Mouse (Mus musculus) heart, embryonic 16.5 days (tissue): Measurements from ENCODE around the gene Dnajc1. TPM values are rescaled to one million over a fixed set of nuclear protein-coding genes. Genes with fewer than 3 reads are reported as not detected.

ENCODE experiments used
- ATAC-seq: fragments of 200-750 bp; cut with Nextera tagmentation; replicated peaks from 2 replicates; pipeline ENCODE4 v1.8.0; 2017; ENCODE audit warnings: moderate number of reproducible peaks; ENCODE audit not compliant: insufficient read depth, low FRiP score; ENCODE audit errors: extremely low read depth
- H3K27ac ChIP-seq: fragments of 300-500 bp; sonication (generic); 2 replicates; pipeline ENCODE4 v1.5.1; 2014; ENCODE audit warnings: mild to moderate bottlenecking, low read length, control low read depth, moderate library complexity
- H3K27me3 ChIP-seq: fragments of 300-500 bp; sonication (generic); 2 replicates; pipeline ENCODE4 v1.6.1; 2014; ENCODE audit warnings: low read length, mixed read lengths; ENCODE audit not compliant: control insufficient read depth, insufficient read depth
- H3K36me3 ChIP-seq: fragments of 300-500 bp; sonication (generic); 2 replicates; pipeline ENCODE4 v1.6.1; 2014; ENCODE audit not compliant: control insufficient read depth, insufficient read depth
- H3K4me1 ChIP-seq: fragments of 300-500 bp; sonication (generic); 2 replicates; pipeline ENCODE4 v1.6.1; 2014; ENCODE audit warnings: low read length, mixed read lengths; ENCODE audit not compliant: control insufficient read depth, insufficient read depth
- H3K4me2 ChIP-seq: fragments of 300-500 bp; sonication (generic); 2 replicates; pipeline ENCODE4 v1.6.1; 2014; ENCODE audit warnings: low read depth, mild to moderate bottlenecking, control low read depth, low read length
- H3K4me3 ChIP-seq: fragments of 300-500 bp; sonication (generic); 2 replicates; pipeline ENCODE4 v1.5.1; 2014; ENCODE audit warnings: mild to moderate bottlenecking, control low read depth, low read length
- H3K9ac ChIP-seq: fragments of 300-500 bp; sonication (generic); 2 replicates; pipeline ENCODE4 v1.6.1; 2014; ENCODE audit warnings: low read length, control low read depth
- H3K9me3 ChIP-seq: fragments of 300-500 bp; sonication (generic); replicated peaks from 2 replicates; pipeline ENCODE4 v1.6.1; 2016; ENCODE audit warnings: low read length; ENCODE audit not compliant: control insufficient read depth
- WGBS: fragments of 180-500 bp; shearing (Covaris S2); extraction: QIAGEN DNeasy Blood & Tissue Kit; methylation state at CpG from one replicate; pipeline ENCODE4 v1.1.7; 2014; 5-methylcytosine and 5-hydroxymethylcytosine counted together
- polyA plus RNA-seq: library from polyadenylated mRNA; unstranded; fragments of >200 nt; fragmentation: Nextera tagmentation; extraction: Ambion mirVana; gene quantifications from 2 replicates; pipeline ENCODE4 v1.2.1, GENCODE M21; 2015

The Dnajc1 gene
- polyA plus RNA-seq, 1 experiment from 2014 or later: 24.8 TPM

DNA sequence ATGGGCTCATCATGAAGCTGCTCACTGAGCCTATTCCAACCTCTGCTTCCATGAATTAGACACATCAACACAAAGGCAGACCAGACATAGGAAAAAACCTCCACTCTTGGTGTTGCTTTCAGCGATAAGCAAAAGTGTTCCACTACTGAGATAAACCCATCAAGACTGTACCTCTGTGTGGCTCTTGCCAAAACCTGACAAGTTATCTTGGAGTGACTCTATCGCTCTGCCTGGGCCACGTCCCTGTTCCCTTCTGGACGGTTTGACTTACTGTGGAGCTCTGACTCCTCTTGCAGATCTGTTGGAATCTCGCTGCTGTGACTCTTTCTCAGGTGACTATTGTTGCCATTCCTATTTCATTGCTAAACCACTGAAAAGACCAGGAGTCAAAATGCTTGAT lies 157.1 kb downstream of the Dnajc1 start:
- Histone ChIP-seq H3K4me1 (peaks cover 5% of the 10 kb centered on the region), H3K27me3 (no peaks in the 10 kb centered on the region), H3K4me3 (no peak overlapping the region), H3K27ac (no peak overlapping the region), H3K9me3 (no peaks in the 10 kb centered on the region; the same call in 1 of the 2 replicates), H3K36me3 (no peaks in the 10 kb centered on the region; the same call in 1 of the 2 replicates), H3K4me2 (no peak overlapping the region), H3K9ac (no peak overlapping the region)
- WGBS: 34% methylated on average over 5 of the region's 5 CpGs
- ATAC-seq: no peak

DNA sequence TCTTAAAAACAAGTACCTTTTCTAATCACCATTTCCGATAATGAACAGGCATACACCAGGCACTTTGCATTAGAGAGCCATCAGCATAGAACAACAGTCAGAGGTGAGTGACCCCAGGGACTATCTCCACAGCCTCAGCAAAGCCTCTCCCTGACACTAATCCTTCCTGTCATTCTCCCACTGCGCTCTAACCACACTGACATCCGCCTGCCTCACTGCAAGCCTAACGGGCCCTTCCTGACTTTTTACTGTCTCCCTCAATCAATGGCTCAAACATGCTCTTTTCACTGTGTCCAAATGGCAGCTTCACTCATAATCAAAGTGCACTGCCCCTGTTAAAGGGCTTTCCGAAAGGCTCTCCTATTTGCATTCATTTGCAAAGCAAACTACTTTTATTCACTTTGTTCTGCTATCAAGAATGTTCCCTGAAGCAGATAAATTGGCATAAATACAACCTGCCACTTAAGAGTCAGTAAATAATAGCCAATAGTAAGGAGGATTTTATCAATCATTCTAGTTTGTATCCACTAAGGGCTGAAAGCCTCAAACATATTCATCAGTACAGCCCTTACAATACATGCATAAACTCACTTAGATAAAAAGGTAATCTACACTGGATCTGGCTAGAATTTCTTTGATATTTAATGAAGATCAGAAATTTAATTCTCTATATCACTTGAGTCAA lies 159.6 kb downstream of the Dnajc1 start:
- ATAC-seq: no peak
- WGBS: 38% methylated on average over 5 of the region's 5 CpGs
- peaks cover 8% of the 10 kb centered on the region for H3K4me1 ChIP-seq
- no peaks in the 10 kb centered on the region for H3K9me3 ChIP-seq
- no peaks in the 10 kb centered on the region; the same call in 1 of the 2 replicates for H3K36me3 ChIP-seq
- no peak overlapping the region for H3K4me3 ChIP-seq
- no peak overlapping the region for H3K27ac ChIP-seq
- H3K27me3 ChIP-seq: no peaks in the 10 kb centered on the region
- H3K4me2 ChIP-seq: no peak overlapping the region
- H3K9ac ChIP-seq: no peak overlapping the region

DNA sequence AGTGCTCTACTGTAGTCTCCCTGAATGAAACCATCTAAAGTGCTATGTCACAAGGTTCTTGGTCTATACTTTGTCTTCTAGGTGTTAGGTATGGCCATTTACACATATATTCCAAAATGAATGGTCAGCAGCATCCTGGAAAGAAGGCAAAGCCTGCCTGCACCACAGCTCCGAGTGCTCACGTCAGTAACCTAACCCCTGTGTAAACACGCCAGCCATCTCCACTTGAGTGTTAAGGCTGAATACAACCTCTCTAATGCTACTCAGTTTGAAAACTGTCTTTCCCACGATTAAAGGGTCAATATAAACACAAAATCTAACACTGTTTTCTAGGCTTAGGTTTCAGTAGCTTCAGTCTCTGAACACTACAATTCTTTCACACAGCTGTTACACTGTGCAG lies 161.5 kb downstream of the Dnajc1 start:
- Histone ChIP-seq H3K9ac (no peak overlapping the region), H3K9me3 (no peaks in the 10 kb centered on the region), H3K4me1 (peaks cover 8% of the 10 kb centered on the region), H3K27me3 (no peaks in the 10 kb centered on the region), H3K36me3 (no peaks in the 10 kb centered on the region; the same call in 1 of the 2 replicates), H3K27ac (no peak overlapping the region), H3K4me3 (no peak overlapping the region), H3K4me2 (no peak overlapping the region)
- no peak for ATAC-seq
- 74% methylated on average over 4 of the region's 4 CpGs for WGBS

DNA sequence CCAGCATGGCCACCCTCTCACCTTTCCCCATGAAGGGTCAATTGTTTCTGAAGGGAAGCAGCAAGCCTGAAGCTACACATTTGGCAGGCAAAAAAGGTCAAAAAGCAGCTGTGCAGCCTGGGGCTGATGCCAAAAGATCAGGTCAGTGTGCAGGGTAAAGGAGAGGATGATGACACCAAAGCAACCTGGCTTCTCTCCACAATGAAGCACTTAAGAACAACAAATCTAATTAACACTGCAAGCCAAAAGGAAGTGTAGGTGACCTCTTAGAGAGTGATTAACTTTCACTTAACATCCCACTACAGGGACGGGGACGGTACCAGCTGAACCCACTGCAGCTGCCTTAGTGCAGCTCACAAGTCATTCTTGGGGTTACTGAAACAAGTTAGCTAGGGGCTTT lies 163.4 kb downstream of the Dnajc1 start:
- WGBS: 27% methylated on average over 2 of the region's 2 CpGs
- no peaks in the 10 kb centered on the region; the same call in 1 of the 2 replicates for H3K36me3 ChIP-seq
- H3K9ac ChIP-seq: no peak overlapping the region
- H3K4me3 ChIP-seq: no peak overlapping the region
- ATAC-seq: no peak
- H3K27me3 ChIP-seq: no peaks in the 10 kb centered on the region
- no peak overlapping the region for H3K27ac ChIP-seq
- peaks cover 3% of the 10 kb centered on the region; the same call in 1 of the 2 replicates for H3K4me1 ChIP-seq
- H3K4me2 ChIP-seq: no peak overlapping the region
- H3K9me3 ChIP-seq: no peaks in the 10 kb centered on the region

DNA sequence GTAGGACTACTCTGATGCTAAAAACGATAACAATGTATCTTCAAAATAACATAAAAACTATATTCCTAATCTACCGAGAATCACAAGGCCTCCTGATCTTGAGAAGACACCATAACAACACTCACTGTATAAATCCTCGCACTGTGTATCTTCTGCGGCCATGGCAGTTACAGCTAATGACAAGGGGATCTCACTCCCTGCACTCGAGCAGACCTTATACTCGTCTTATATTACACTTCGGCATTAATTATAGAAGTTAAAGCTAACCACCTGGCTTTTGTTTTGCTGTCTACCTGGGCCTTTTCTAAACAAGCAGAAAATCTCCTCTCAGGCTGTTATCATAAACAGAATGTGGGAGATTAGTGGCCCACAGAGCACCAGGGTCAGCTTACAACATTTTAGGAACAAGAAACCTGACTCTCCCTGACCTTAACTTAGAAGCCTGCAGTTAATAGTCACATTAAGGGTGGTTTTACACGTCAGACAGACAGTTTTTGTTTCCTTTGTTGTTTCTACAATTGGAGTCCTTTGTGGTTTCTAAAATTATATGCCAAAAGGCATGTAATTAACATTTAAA lies 164.1 kb downstream of the Dnajc1 start:
- H3K4me2 ChIP-seq: no peak overlapping the region
- H3K9ac ChIP-seq: no peak overlapping the region
- H3K27me3 ChIP-seq: no peaks in the 10 kb centered on the region
- H3K36me3 ChIP-seq: no peaks in the 10 kb centered on the region; the same call in 1 of the 2 replicates
- no peak overlapping the region for H3K27ac ChIP-seq
- no peak overlapping the region for H3K4me3 ChIP-seq
- WGBS: 65% methylated on average over 8 of the region's 8 CpGs
- no peaks in the 10 kb centered on the region for H3K9me3 ChIP-seq
- H3K4me1 ChIP-seq: peaks cover 3% of the 10 kb centered on the region; the same call in 1 of the 2 replicates
- ATAC-seq: no peak

DNA sequence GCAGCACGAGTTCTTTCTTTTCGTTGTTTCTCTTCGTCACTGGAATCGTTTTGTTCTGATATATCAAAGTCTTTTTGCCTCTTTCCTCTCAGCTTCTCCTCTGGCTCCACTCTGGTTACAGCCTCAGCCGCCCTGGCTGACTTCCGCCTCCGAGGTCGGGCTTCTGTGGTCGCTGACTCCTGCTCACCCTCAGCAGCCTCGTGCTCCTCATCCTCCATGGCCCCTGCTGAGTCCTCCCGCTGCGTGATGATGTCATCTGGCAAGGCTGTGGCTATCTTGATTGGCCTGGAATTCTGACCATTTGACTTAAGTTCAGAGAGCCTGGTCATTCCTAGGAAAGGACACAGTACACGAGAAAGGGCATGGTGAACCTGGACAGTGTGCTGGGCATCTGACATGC lies 173.1 kb downstream of the Dnajc1 start:
- no peak overlapping the region for H3K9ac ChIP-seq
- no peaks in the 10 kb centered on the region for H3K27me3 ChIP-seq
- H3K4me1 ChIP-seq: peaks cover 16% of the 10 kb centered on the region
- H3K36me3 ChIP-seq: peaks cover 17% of the 10 kb centered on the region
- no peak overlapping the region for H3K4me2 ChIP-seq
- no peak overlapping the region for H3K27ac ChIP-seq
- 0 out of 2 replicates have a peak, but pooled peaks have one; percentile 30 for ATAC-seq
- H3K4me3 ChIP-seq: no peak overlapping the region
- WGBS: 65% methylated on average over 13 of the region's 13 CpGs
- no peaks in the 10 kb centered on the region for H3K9me3 ChIP-seq

DNA sequence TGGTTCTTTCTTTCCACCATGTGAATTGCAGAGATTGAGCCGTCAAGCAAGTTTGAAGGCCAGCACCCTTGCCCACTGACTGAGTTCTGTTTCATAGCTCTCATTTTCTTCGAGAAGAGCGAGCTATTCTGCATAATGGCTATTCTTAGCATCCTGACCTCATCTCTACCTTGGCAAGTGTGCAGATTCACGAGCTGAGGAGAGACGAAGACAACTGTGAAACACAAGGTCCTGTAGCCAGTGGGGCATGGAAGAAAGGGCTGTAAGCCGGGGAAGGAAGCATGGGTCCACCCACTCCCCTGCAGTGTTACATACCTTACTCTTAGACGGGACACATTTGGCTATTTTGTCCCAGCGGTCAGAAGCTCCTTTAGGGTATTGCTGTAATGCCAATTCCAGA lies 173.5 kb downstream of the Dnajc1 start:
- H3K4me1 ChIP-seq: peaks cover 16% of the 10 kb centered on the region
- H3K27ac ChIP-seq: no peak overlapping the region
- H3K4me3 ChIP-seq: no peak overlapping the region
- ATAC-seq: peak; percentile 50; the same call in 1 of the 2 replicates
- H3K27me3 ChIP-seq: no peaks in the 10 kb centered on the region
- H3K36me3 ChIP-seq: peaks cover 20% of the 10 kb centered on the region
- no peak overlapping the region for H3K4me2 ChIP-seq
- no peak overlapping the region for H3K9ac ChIP-seq
- WGBS: 34% methylated on average over 8 of the region's 8 CpGs
- no peaks in the 10 kb centered on the region for H3K9me3 ChIP-seq

DNA sequence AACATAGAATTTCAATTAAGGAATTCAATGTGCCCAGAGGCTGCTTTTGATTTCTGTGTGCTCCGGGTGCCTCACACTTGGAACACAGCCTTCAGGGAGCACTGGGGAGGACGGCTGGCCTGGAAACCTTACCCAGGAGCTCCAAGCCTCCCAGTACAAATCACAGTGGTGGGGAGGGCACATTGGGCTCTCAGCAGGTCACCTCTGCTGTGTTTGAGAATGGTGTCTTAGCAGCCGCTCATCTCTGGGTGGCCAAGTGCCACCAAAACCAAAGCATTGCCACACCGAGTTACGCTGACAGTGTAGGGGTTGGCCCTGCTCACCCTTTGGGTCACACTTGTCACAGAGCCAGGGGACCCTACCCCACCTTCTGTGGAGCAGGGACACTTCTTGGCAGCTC lies 174.1 kb downstream of the Dnajc1 start:
- ATAC-seq: no peak
- Histone ChIP-seq H3K27me3 (no peaks in the 10 kb centered on the region), H3K4me3 (no peak overlapping the region), H3K27ac (no peak overlapping the region), H3K4me2 (no peak overlapping the region), H3K9me3 (no peaks in the 10 kb centered on the region), H3K9ac (no peak overlapping the region), H3K36me3 (peaks cover 20% of the 10 kb centered on the region), H3K4me1 (peaks cover 15% of the 10 kb centered on the region)
- WGBS: 69% methylated on average over 5 of the region's 5 CpGs

DNA sequence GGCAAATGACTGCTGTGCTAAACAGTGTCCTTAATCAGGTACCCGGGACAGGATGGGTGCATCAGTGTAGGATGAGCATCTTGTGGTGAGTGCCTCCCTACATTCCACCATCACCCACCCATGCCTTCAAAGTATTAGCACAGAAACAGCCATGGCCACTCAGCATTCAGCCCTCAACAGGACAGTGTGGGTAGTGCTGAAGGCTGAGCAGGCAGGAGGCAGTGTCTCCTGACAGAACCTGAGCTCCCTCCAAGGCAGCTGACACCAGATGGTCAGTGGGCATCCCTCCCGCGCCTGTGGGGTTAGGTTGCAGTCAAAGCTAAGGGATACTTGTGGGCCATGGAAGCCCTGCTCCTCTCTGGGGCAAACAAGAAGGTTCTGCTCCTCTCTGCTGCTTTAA lies 174.8 kb downstream of the Dnajc1 start:
- peaks cover 11% of the 10 kb centered on the region for H3K4me1 ChIP-seq
- H3K36me3 ChIP-seq: peaks cover 26% of the 10 kb centered on the region
- H3K9ac ChIP-seq: no peak overlapping the region
- no peak overlapping the region for H3K27ac ChIP-seq
- no peaks in the 10 kb centered on the region for H3K9me3 ChIP-seq
- WGBS: 72% methylated on average over 3 of the region's 3 CpGs
- H3K4me3 ChIP-seq: no peak overlapping the region
- no peak for ATAC-seq
- H3K27me3 ChIP-seq: no peaks in the 10 kb centered on the region
- no peak overlapping the region for H3K4me2 ChIP-seq
